Mouse (Mus musculus): ENCODE results near the gene Neurl1a. TPM values are rescaled to one million over a fixed set of nuclear protein-coding genes. Genes with fewer than 3 reads are reported as not detected.

The Neurl1a gene
- total RNA-seq, 2 experiments from 2014 or later: 188 to 191 TPM

GRCm38 (mm10) chr19:47266070-47266801, 87.6 kb downstream of the Neurl1a start:
- no peak for DNase-seq (ENCODE audit: low spot score in 2 of 2)
- intact Hi-C loops (cut with DNase I): no loop called here

- DNase-seq (ENCODE audit: low spot score in 2 of 2): no peak
- intact Hi-C loops (cut with DNase I): no loop called here
Observed at GRCm38 (mm10) chr19:47267066-47267465, 88.4 kb downstream of the Neurl1a start.

GRCm38 (mm10) chr19:47269729-47270128, 91.1 kb downstream of the Neurl1a start:
- intact Hi-C loops (cut with DNase I): loop anchor here (1.0 kb wide), 1 partner anchor 69 kb away; no protein-coding TSS in a partner anchor
- peak in 1 of 2 experiments; percentile 41 for DNase-seq (ENCODE audit: low spot score in 2 of 2)

- intact Hi-C loops (cut with DNase I): no loop called here
- no peak for DNase-seq (ENCODE audit: low spot score in 2 of 2)
Observed at GRCm38 (mm10) chr19:47270520-47270919, 91.9 kb downstream of the Neurl1a start.

GRCm38 (mm10) chr19:47276730-47277129, 98.1 kb downstream of the Neurl1a start:
- peak; percentile 66 to 90 for DNase-seq (ENCODE audit: low spot score in 2 of 2)
- intact Hi-C loops (cut with DNase I): loop anchor here (2.0 kb wide), 1 partner anchor 62 kb away; no protein-coding TSS in a partner anchor

GRCm38 (mm10) chr19:47279372-47279771, 100.8 kb downstream of the Neurl1a start:
- no peak for DNase-seq (ENCODE audit: low spot score in 2 of 2)
- intact Hi-C loops (cut with DNase I): no loop called here

- intact Hi-C loops (cut with DNase I): no loop called here
- DNase-seq (ENCODE audit: low spot score in 2 of 2): peak; percentile 77 to 94
Observed at GRCm38 (mm10) chr19:47279788-47280532, 101.3 kb downstream of the Neurl1a start.

GRCm38 (mm10) chr19:47280894-47281293, 102.3 kb downstream of the Neurl1a start:
- peak in 1 of 2 experiments; percentile 52 for DNase-seq (ENCODE audit: low spot score in 2 of 2)
- intact Hi-C loops (cut with DNase I): no loop called here

- intact Hi-C loops (cut with DNase I): no loop called here
- DNase-seq (ENCODE audit: low spot score in 2 of 2): no peak
Observed at GRCm38 (mm10) chr19:47282050-47282454, 103.4 kb downstream of the Neurl1a start.

GRCm38 (mm10) chr19:47282688-47283215, 104.1 kb downstream of the Neurl1a start:
- peak in 1 of 2 experiments; percentile 36 for DNase-seq (ENCODE audit: low spot score in 2 of 2)
- intact Hi-C loops (cut with DNase I): no loop called here

- intact Hi-C loops (cut with DNase I): no loop called here
- DNase-seq (ENCODE audit: low spot score in 2 of 2): no peak
Observed at GRCm38 (mm10) chr19:47285581-47285980, 107.0 kb downstream of the Neurl1a start.

GRCm38 (mm10) chr19:47286886-47287450, 108.3 kb downstream of the Neurl1a start:
- no peak for DNase-seq (ENCODE audit: low spot score in 2 of 2)
- intact Hi-C loops (cut with DNase I): no loop called here

- DNase-seq (ENCODE audit: low spot score in 2 of 2): no peak
- intact Hi-C loops (cut with DNase I): no loop called here
Observed at GRCm38 (mm10) chr19:47291307-47292080, 112.9 kb downstream of the Neurl1a start.

- DNase-seq (ENCODE audit: low spot score in 2 of 2): peak in 1 of 2 experiments; percentile 35
- intact Hi-C loops (cut with DNase I): no loop called here
Observed at GRCm38 (mm10) chr19:47292451-47292951, 113.9 kb downstream of the Neurl1a start.

- no peak for DNase-seq (ENCODE audit: low spot score in 2 of 2)
- intact Hi-C loops (cut with DNase I): no loop called here
Observed at GRCm38 (mm10) chr19:47298100-47298499, 119.5 kb downstream of the Neurl1a start.

- DNase-seq (ENCODE audit: low spot score in 2 of 2): no peak
- intact Hi-C loops (cut with DNase I): no loop called here
Observed at GRCm38 (mm10) chr19:47301303-47302190, 122.9 kb downstream of the Neurl1a start.

- intact Hi-C loops (cut with DNase I): no loop called here
Observed at GRCm38 (mm10) chr19:47302191-47302852, 123.7 kb downstream of the Neurl1a start.

GRCm38 (mm10) chr19:47303128-47303527, 124.5 kb downstream of the Neurl1a start:
- DNase-seq (ENCODE audit: low spot score in 2 of 2): no peak
- intact Hi-C loops (cut with DNase I): no loop called here

More at GRCm38 (mm10) chr19:47302191-47302852, 123.7 kb downstream of the Neurl1a start:
- DNase-seq (ENCODE audit: low spot score in 2 of 2): no peak

All from left cerebral cortex, postnatal 25 days (tissue).